Mouse (Mus musculus) cerebellum, adult 11 months (tissue): ENCODE results near the gene Ogdh.
"Not testable (repeated sequence)": the region's sequence is repeated elsewhere in the genome, so short reads cannot be mapped to it uniquely, and the experiment has no call there.

Source experiments
- DNase-seq: peaks from one replicate; pipeline ENCODE4 v3.0.0; 2022

Gene Ogdh

DNA sequence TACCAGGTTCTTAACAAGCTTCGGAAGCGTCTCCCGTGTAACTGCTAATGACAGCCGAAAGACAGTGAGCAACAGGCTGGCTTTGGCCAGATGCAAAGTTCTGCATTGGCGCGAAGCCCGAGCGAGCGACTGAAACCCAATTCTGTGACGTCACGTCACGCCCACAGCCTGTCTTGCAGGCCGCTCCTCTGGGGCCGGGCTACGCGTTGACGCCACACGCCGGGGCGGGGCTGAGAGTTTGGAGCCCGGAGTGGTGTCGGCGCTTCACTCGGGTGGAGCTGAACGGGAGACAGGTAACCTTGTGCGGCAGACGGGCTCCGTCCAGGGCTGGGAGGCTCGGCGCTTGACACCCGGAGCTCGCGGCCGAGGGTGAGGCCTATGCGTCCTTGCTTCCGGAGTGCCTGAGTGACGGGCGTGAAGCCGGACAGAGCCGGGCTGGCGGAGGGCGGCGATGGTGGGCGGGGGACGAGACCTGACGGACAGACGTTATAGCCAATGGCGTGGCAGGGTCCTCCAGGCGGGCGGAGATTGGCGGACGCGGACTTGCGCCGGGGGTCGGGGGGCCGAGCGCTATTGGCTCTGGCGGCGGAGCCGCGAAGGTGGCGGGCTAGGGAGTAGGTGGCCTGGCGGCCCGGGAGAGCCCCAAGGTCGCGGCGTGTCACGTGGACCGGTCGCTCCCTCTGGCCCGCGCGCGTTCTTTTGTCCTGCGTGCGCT, at the start of gene Ogdh:
TSS of gene Ogdh (plus strand) at position 233 of the 715 bp plus-strand sequence.
- peak; percentile 98 for DNase-seq

DNA sequence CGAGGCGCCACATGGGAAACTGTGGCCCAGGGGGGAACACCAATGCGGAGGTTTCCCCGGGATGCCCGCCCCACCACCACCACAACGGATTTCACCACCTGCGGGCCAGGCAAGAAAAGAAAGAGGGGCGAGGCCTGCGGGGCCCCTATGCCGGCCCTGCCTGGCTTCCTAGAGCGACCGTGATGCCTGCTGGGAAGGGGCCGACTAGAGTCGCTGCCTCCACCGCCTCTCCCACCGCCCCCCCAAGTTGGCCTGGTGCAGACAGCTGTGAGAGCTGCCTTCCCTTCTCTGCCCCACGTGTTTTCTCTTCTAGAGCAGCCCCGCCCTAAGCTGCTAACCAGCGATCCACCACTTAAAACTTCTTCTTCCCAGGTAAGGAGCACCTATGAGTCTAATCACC, 46.7 kb upstream of the Ogdh start:
- DNase-seq, result no peak

DNA sequence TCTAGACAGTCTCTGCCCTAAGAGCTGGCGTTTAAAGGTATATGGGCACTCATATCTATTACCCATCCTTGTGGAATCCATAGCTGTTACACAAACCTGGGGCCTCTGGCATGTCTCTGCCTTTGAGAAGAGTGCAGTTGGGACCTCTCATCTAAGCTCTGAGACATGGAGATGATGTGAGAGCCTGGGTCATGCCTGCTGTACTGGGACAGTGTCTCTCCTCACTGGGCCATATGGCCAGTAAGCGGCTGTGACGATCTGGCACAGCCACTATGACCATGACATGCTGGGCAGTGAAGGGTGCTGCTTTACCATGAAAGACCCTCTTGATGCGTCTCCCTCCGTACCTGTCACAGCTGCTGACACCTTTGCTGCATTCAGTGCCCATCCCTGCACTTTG, 39.2 kb upstream of the Ogdh start:
- DNase-seq, result no peak

DNA sequence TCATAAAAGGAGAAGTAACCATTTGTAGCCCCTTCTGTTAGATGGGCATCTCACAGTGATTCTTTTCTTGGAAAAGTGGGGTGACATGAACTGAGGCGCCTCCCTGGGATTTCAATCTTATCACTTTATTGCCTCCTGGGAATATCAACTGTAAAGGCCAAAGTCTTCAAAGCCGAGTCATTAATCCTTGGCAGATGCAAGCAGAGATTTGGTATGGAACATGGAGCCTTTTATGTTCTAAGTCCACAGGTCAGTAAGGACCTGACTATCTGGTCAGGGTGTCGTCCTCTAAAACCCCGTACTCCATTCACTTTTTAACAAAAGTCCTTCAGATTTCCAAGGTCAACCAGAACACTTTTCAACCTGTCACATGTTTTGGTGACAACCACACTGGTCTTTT, 38.6 kb upstream of the Ogdh start:
- no peak for DNase-seq

DNA sequence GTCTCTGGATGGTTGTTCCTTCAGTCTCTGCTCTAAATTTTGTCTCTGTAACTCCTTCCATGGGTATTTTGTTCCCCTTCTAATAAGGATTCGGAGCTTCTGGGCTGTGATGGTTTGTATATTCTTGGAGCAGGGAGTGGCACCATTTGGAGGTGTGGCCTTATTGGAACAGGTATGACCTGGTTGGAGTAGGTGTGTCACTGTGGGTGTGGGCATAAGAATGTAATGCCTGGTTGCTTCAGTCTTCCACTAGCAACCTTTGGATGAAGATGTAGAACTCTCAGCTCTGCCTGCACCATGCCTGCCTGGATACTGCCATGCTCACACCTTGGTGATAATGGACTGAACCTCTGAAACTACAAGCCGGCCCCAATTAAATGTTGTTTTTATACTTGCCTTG, 36.8 kb upstream of the Ogdh start:
- not testable (repeated sequence) for DNase-seq

DNA sequence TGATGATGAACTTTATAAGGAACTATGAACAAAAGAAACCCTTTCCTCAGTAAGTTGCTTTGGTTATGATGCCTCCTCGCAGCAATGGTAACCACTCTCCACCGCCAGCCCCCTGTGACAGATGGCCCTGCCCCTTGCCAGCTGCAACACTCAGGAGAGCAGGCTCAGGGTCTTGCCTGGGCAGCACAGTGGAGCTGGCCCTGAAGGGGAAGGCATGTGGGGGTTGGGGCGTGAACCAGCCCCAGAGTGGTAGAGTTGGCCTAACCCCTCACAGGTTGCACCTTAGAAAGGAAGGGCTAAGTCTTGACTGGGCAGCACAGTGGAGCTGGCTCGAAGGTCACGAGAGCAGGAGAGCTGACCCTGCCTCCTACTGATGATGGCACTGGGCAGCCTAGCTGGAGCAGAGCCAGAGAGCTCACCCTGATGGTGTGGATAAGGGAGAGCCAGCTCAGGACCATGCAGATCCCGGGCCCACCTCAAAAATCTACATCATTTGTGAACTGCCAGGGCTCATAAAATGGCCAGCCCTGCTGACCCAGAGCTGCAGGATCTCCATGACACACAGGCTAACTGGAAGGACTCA, 34.9 kb upstream of the Ogdh start:
- DNase-seq, result no peak

DNA sequence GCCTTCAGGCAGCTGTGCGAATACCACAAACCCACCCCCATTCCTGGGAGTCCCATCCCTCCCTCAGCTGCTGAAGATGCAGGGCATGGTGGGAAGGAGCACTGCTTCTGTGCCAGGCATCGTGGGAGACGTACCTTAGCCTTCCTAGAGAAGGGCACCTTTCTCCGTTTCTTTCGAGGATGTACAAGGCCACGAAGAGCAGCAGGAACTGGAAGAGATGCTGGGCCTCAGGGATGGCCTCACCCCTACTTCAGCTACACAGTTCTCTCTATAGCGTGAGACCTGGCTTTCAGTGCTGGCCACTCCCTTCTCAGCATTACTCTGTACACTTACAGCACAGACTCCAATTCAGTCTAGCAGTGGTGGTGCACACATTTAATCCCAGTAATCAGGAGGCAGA, 32.0 kb upstream of the Ogdh start:
- no peak for DNase-seq

DNA sequence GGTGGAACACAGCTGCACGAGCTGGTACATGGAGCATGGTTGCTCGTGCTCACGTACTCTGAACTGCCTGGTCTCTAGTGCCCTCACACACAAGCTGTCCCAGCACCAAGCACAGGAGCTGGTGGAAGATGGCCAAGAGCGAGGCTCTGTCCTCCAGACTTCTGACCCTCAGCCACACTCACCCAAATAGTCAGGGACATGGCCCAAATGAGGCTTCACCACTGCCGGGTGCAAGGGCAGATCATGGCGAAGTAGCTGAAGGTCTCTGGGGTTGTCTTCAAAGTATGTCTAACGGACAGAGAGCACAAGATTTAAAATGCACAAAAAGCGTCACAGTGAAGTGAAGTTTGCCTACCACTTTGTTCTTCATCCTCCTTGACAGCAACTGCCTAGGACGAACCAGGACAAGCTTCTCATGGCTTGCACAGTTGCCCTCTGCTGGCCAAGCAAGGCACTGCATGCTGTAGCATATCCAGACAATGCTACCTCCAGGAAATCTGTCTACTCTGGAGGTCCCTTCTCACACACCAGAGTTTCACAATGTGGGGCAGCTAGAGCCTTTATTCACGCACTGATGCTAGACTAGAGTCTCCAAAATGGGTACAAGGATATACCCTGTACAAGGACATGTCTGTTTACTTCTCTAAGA, 29.9 kb upstream of the Ogdh start:
- peak; percentile 56 for DNase-seq

DNA sequence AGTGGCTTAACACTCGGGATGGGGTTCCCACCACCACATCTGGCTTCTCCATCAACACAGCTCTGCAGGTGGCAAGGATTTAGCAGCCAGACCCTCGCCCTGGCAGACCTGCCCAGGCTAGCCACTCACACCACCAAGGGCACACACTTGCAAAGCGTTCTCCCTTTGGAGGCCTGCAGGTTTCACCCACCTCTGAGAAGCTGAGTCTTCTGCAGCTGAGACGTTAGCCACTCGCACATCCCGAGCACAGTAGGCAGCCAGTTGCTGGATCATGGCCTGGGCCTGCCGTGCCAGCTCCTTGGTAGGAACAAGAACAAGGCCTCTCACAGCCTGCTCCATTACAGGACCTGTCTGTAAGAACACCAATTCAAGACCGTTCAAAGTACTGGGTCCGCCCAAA, 24.8 kb upstream of the Ogdh start:
- DNase-seq, result no peak

DNA sequence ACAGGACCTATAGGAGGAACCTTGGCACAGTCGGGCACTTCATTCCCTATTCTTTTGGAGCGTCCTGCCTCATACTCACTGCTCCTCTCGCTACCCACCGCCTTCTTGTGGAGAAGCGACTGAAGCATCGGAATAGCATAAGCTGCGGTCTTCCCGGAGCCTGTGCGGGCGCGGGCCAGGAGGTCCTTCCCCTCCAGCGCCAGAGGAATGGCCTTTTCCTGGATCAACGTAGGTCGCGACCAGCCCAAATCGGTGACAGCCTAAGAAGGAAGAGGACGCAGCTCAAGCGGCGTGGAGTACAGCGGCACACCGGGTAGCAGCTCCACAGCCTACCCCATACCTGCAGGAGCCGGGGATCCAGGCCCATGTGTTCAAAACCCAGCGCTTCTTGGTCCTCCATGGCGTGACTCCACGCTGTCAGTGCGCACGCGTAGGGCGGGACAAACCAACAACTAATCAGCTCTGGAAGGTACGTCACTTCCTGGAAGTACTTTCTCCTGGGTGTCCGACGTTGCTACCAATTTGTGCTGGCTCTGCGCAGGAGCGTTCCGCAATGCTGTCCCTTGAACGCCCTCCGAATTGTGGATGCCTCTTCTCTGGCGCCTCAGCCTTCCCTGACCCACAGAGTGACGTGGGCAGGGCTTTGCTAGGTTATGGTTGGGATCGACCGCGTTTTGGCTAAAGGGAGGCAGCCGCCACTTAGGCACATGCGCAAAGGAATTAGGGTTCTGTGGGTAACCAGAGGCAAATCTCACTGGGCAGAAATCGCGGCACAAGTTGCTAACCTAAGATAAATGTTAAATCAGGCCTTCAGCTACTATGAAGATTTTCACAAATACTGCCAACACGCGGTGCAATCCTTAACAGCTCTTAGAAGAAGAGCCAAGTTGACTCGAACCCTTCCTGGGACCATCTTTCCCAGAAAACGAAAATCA, 23.8 kb upstream of the Ogdh start, which contains the start of gene Ddx56:
TSS of gene Ddx56 (minus strand) at position 453 of the 935 bp plus-strand sequence.
- DNase-seq, result peak; percentile 90

DNA sequence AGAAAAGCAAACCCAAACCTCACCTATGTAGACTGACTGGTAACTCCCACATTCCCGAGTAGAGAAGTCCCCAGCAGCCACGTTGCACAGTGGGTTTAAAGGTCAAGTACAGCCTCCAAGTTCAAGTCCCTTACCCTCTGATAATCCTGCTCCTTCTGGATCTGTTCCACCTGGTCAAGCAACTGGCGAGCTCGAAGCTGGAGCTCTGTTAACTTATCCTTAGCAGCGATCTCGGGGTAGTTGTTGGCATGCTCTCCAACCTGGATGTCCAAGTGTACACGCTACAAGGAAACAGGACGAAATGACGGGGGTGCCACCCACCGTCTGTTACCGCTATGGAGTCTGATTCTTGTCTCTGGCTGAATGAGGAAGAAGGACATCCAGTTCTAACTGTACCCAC, 17.8 kb upstream of the Ogdh start:
- no peak for DNase-seq

DNA sequence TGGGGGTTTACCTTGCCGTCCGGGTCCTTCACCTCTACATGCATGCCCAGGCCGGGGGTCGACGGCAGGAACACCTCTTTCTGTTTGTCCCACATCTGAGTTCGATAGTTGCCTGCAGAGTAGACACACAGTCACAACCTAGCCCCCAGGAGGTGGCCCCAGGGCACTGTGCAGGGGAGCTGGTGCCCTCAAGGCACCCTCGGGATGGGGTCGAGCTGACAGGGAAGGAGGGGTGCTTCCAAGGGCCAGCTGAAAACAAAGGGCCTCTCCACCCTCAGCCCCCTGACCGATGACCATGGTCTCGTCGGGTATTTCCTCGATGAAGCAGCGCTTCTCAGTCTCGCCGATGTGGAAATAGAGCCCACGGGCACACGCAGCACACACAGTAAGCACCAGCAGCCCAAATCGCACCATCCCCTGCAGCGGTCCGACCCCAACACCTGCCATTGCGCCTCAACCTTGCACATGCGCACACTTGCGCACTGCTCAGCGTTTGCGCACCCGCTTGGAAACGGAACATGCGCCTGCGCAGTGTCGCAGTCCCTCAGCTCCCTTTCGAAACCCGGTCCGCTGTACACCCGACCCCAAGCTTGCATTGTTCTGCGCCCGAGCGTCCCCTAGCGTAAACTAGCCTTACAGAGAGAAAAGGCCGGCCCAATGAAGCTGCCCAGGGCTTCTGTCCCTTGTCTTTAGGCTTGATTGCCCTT, 16.9 kb upstream of the Ogdh start, which contains the start of gene Tmed4:
TSS of gene Tmed4 (minus strand) at position 484 of the 707 bp plus-strand sequence.
- DNase-seq, result peak; percentile 99

DNA sequence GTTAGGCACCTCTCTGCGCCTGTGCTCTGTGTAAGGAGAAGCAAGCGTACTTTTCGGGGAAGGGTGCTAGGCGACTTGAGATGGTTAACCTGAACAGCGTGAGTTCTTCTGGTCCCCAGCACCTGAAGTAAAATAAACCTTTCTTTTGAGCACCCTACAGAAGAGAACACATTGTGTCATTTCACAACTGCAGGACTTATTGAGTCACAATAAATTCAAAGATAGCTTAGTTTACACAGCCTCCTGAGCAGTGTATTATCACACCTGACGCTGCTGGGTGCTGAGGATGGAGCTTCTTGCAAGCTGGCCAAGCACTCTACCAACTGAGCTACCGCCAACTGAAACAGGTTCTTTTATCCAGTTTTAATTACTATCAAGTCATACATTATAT, 16.3 kb upstream of the Ogdh start:
- no peak for DNase-seq

DNA sequence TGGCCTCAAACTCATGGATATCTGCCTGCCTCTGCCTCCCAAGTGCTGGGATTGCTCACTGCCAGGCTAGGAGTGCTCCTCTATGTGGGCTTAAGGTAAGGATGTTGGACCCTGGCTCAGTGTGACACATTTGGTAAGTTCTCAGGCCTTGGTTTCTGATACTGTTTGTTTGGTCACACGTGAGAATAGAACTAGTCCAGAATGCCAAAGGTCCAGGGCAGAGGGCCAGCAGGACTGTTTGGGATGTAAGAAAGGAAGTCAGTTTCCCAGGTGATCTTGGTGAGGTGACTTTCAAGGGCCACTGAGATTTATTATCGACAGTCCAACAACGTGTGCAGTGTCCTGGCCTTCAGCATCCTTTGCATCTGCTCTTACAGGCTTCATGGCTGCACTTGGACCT, 15.0 kb upstream of the Ogdh start:
- no peak for DNase-seq

DNA sequence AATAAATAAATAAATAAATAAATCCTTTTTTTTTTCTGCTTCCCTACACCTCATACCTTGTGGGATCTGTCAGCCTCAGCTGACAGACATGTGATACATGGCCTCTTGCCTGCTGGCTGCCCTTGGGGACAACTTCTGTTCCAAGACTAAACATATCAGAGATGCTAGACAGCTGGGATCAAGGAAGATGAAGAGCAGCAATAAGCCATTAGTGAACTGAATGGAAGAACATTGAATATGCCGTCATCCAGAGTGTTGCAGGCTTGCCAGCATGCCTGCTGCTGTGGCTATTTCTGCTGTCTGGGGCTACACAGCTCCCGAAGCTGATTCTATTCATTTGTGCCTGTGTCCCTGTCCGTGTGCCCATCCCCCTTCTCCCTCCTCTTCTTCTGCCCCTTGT, 8.5 kb upstream of the Ogdh start:
- DNase-seq, result no peak

DNA sequence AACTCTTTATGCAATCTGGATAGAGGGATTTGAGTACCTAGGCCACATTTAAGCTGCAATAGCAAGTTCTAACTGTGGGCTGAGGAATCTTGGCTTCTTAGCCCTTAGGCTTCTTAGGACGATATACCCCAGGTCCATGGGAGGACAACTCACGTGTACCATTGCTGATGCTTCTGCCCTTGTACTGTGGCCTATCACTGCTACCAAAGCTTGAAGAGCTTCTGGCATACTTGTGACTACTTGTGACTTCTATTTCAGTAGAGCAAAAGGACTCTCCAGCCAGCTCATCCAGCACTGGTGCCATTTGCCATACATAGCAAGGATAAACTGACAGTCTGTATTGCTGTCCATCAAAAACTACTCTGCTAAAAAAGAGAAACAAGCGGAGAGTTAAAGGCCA, 1.3 kb upstream of the Ogdh start:
- no peak for DNase-seq

DNA sequence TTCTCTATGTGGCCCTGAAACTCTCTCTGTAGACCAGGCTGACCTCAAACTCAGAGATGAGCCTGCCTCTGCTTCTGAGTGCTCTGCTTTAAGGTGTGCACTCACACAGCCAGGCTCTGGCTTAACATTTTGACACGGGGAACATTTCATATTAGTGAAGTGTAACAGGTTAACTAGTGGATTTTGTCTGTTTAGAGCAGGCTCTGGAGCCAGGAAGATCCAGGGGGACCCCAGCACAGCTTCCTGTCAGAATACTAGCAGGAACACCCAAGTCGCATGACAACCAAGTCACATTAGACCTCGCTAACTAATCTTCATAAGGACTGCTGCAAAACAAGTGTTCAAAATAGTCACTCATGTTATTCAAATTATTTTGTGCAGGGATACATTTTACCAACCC, 550 bp upstream of the Ogdh start:
- DNase-seq, result no peak

DNA sequence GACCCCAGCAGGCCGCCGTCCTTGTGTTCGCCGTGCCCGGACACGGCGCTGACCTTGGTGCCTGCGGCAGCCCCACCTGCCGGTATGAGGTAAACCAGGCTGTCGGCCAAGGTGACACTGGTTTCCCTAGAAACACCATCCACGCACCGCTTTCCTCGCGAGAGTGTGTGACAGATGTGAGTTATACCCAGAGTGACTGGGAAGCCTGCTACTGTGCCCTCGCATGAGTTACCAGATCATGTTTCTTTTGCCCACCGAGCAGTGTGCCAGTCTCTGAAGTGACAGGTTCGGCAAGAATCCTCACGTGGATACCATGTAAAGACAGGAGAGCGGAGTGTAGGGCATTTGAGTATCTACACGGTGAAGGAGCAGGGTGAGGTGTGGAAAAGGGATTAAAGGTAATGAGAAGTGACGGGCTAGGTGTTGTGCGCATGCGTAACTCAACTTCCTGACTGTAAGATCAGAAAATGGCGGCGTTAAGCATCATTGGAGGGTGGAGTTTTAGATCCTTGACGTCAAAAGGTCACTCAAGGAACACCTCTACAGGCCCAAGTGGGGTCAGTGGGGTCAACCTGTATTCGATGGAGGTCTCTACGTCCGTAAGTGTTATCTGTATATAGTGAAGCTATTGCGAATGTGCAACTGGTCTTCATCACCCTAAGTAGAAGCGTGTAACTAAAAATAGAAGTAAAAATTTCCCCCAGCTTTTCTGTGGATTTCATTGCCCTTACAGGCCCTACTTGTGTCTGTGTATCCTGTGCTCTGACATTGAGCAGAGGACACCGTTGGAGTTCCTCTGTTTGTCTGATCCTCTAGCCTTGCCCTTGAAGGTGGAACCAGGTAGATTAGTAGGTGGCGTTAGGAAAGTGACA, 919 bp downstream of the Ogdh start:
- DNase-seq, result no peak

DNA sequence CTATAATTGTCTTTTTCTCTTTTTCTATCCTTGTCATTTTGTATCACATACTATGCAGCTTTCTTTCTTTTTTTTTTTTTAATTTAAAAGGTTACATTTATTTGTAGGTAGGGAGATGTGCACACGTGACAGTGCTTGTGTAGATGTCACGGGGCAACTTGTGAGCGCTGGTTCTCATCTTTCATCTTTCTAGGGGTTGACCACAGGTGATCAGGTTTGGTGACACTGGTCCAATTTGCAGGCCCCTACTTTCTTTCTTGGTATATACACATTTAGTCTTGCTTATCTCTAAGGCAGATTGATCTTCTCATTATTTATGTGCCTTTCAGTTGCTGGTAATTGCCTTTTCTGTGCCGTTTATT, 1.5 kb downstream of the Ogdh start:
- DNase-seq, result no peak

DNA sequence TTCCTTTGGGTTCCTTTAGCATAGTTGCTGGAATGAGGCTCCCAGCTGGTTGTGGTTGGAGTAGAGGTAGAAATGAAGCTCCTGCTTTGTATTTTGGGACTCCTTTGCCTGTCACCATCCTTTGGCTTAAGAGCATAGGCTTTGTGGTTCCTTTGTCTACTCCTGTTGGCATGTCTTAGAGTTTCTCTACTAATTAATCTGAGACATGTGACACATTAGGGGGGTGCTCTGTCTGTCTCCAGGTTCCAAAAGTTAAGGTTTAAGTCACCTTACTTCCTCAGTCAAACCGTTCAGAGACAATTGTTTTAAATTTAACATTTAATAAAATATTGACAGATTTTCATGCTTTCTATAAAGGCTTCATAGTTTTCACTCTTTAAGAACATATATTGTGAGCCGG, 2.2 kb downstream of the Ogdh start:
- no peak for DNase-seq

DNA sequence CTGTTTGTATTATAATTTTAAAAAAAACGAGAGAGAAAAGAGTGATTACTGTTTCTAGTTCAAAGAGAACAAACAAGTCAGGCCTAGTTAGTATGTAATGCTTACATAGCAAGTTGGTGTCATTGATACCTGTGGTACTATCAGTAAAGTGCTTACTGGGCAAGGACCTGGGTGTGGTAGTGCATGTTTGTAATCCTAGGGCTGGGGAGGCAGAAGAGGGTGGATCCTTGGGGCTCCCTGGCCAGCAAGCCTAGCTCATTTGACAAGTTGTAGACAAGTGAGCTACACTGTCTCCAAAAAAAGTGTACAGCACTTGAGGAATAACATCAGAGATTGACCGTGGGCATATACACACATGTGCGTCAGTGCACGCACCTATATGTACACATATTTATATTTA, 3.2 kb downstream of the Ogdh start:
- DNase-seq, result no peak

DNA sequence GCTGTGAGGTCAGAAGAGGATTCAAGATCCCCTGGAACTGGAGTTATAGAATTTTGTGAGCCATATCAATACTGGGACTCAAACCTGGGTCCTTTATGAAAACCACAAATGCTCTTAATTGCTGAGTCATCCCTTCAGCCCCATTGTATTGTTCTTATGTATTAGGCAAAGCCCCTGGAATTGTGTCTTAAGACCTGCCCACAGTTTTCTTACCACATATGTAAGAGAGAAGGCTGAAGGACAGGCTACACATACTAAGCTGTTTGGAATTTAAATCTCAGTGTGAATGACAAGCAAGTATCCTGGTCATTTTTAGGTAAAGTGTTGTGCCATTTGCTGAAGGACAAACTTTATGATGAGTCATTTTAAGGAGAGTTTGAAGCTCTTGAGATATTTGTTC, 4.6 kb downstream of the Ogdh start:
- DNase-seq, result no peak
